14 mouse cellular contexts compared by ENCODE assay signal in genomic region chr2:35789362-35790326, GRCm38 (mm10).
DNase-seq lines count a peak whose midpoint lies in the region; ATAC-seq and TF ChIP-seq lines count a peak whose summit lies in the region.
"Had no signal": no experiment of that assay in that cellular context is flagged by ENCODE, and none has a peak within 500 bp of the region (broad histone marks: within the 10 kb centered on the region; RNA-seq: fewer than 3 reads in every experiment).

No protein-coding gene starts in this region.

- no peak for DNase-seq in hindbrain, embryonic 10.5 days (ENCODE audit: low spot score)
- peak; percentile 76 for DNase-seq in brain, embryonic 14.5 days (ENCODE audit: low read depth)
- peak; percentile 66 to 78 for DNase-seq in cerebellum, adult 18-20 months
- peak; percentile 68 to 78 for DNase-seq in cerebellum, postnatal 25 days
- DNase-seq in retina, postnatal 1 day: no peak
- no peak for DNase-seq in embryo, embryonic 10 days (ENCODE audit: low spot score)
- DNase-seq: gastrocnemius, postnatal 25 days; heart, adult 2 months; heart, postnatal 4 days; kidney, adult 9 months; lung, adult 2 months; thymus, postnatal 25 days had no signal

- peak overlapping the region; percentile 2; the same call in 1 of the 2 replicates for H3K27ac ChIP-seq in hindbrain, embryonic 13.5 days
- H3K27ac ChIP-seq in hindbrain, embryonic 10.5 days: no peak overlapping the region
- H3K27ac ChIP-seq: heart, adult 2 months had no signal

- H3K9me3 ChIP-seq in hindbrain, embryonic 13.5 days: no peaks in the 10 kb centered on the region
- H3K9me3 ChIP-seq in hindbrain, embryonic 10.5 days: no peaks in the 10 kb centered on the region

- H3K4me3 ChIP-seq in hindbrain, embryonic 13.5 days: no peak overlapping the region
- no peak overlapping the region for H3K4me3 ChIP-seq in hindbrain, embryonic 10.5 days
- H3K4me3 ChIP-seq: heart, adult 2 months had no signal

- TF ChIP-seq POLR2A in brain, embryonic 14.5 days (IDR thresholded peaks at IDR 0.05; ENCODE audit: borderline replicate concordance, extremely low read depth, insufficient read depth, insufficient read length, poor library complexity, severe bottlenecking): no peak

- no peaks in the 10 kb centered on the region for H3K36me3 ChIP-seq in hindbrain, embryonic 13.5 days
- no peaks in the 10 kb centered on the region for H3K36me3 ChIP-seq in hindbrain, embryonic 10.5 days

- ATAC-seq in hindbrain, embryonic 13.5 days (ENCODE audit: low FRiP score): no peak

- 80% methylated on average over 27 of the region's 27 CpGs for WGBS in hindbrain, embryonic 13.5 days
- 90% methylated on average over 27 of the region's 27 CpGs for WGBS in hindbrain, embryonic 10.5 days

- no peak overlapping the region for H3K9ac ChIP-seq in hindbrain, embryonic 13.5 days

- peaks cover 23% of the 10 kb centered on the region for H3K4me1 ChIP-seq in hindbrain, embryonic 13.5 days (replicated peaks)
- no peaks in the 10 kb centered on the region for H3K4me1 ChIP-seq in hindbrain, embryonic 10.5 days (replicated peaks)

- no peak for TF ChIP-seq CTCF in brain, embryonic 14.5 days (IDR thresholded peaks at IDR 0.05; ENCODE audit: borderline replicate concordance, extremely low read depth, insufficient read depth, insufficient read length)

- H3K4me2 ChIP-seq in hindbrain, embryonic 13.5 days: no peak overlapping the region
- H3K4me2 ChIP-seq: liver, embryonic 11.5 days had no signal

- H3K27me3 ChIP-seq in hindbrain, embryonic 13.5 days: no peaks in the 10 kb centered on the region
- H3K27me3 ChIP-seq in hindbrain, embryonic 10.5 days (ENCODE audit: insufficient read depth, poor library complexity, severe bottlenecking): no peaks in the 10 kb centered on the region

Comparison
In these comparisons a context has a peak if more than half of its experiments do, and no peak if none do; other contexts are left out.
1. DNase-seq: peak in brain, embryonic 14.5 days (single experiment), cerebellum, adult 18-20 months (2 of 2) and cerebellum, postnatal 25 days (2 of 2); none in hindbrain, embryonic 10.5 days (single experiment), retina, postnatal 1 day (single experiment) and embryo, embryonic 10 days (single experiment).